Mouse (Mus musculus) small intestine, adult 2 months (tissue): ENCODE measurements at regions not wholly inside any gene's neighbourhood (a gene's known extent, or its start where the extent isn't known, plus 50 kb on each side); places are given as distances from the start of the nearest gene placed in this dataset.

Source experiments
- H3K27ac ChIP-seq: fragments of 200-500 bp; 2 replicates; pipeline ENCODE4 v1.5.1; 2012; ENCODE audit warnings: low read depth, low read length, control low read depth, inconsistent platforms; ENCODE audit not compliant: insufficient read depth
- H3K27me3 ChIP-seq: fragments of 200-500 bp; 2 replicates; pipeline ENCODE4 v1.6.1; 2012; ENCODE audit warnings: mild to moderate bottlenecking, moderate library complexity, low read length, inconsistent platforms; ENCODE audit not compliant: control insufficient read depth, insufficient read depth
- H3K36me3 ChIP-seq: fragments of 200-500 bp; 2 replicates; pipeline ENCODE4 v1.6.1; 2012; ENCODE audit warnings: mild to moderate bottlenecking, low read length, control low read depth, inconsistent platforms; ENCODE audit not compliant: control insufficient read depth, insufficient read depth
- H3K4me1 ChIP-seq: fragments of 200-500 bp; 2 replicates; pipeline ENCODE4 v1.6.1; 2012; ENCODE audit warnings: low read length, inconsistent platforms, mixed read lengths; ENCODE audit not compliant: control insufficient read depth, insufficient read depth, insufficient read length
- H3K4me3 ChIP-seq: fragments of 200-500 bp; 2 replicates; pipeline ENCODE4 v1.5.1; 2012; ENCODE audit warnings: low read depth, mild to moderate bottlenecking, control low read depth, inconsistent platforms, low read length, moderate library complexity
- CTCF ChIP-seq: fragments of 200-500 bp; IDR thresholded peaks from 2 replicates; pipeline ENCODE4 v1.5.1; 2012; ENCODE audit warnings: low read depth, mild to moderate bottlenecking, control low read depth, inconsistent platforms, low read length, moderate library complexity, mixed read lengths; ENCODE audit not compliant: insufficient replicate concordance, insufficient read length; ENCODE audit errors: extremely low read depth
- POLR2A ChIP-seq: fragments of 200-500 bp; IDR thresholded peaks from 2 replicates; pipeline ENCODE4 v1.6.1; 2012; ENCODE audit warnings: low read depth, mild to moderate bottlenecking, control low read depth, inconsistent platforms, low read length, moderate library complexity
- WGBS: fragments of 180-500 bp; shearing (Covaris S2); methylation state at CpG from one replicate; pipeline ENCODE4 v1.1.7; 2018; 5-methylcytosine and 5-hydroxymethylcytosine counted together

- Histone ChIP-seq H3K27ac (no peak overlapping the region), H3K4me1 (no peaks in the 10 kb centered on the region), H3K36me3 (no peaks in the 10 kb centered on the region), H3K27me3 (no peaks in the 10 kb centered on the region), H3K4me3 (no peak overlapping the region)
- TF ChIP-seq CTCF (no peak), POLR2A (no peak)
- WGBS: 50% methylated on average over 10 of the region's 10 CpGs
These were observed 118.7 kb upstream of the Nmur2 start for GRCm38 (mm10) chr11:56159412-56160074.

GRCm38 (mm10) chr11:56150825-56151342, 110.1 kb upstream of the Nmur2 start:
- no peak overlapping the region for H3K27ac ChIP-seq
- H3K4me1 ChIP-seq: no peaks in the 10 kb centered on the region
- no peak for TF ChIP-seq POLR2A
- H3K36me3 ChIP-seq: no peaks in the 10 kb centered on the region
- 69% methylated on average over 13 of the region's 13 CpGs for WGBS
- H3K4me3 ChIP-seq: no peak overlapping the region
- H3K27me3 ChIP-seq: no peaks in the 10 kb centered on the region

- Histone ChIP-seq H3K27ac (no peak overlapping the region), H3K27me3 (no peaks in the 10 kb centered on the region), H3K4me1 (no peaks in the 10 kb centered on the region), H3K36me3 (no peaks in the 10 kb centered on the region), H3K4me3 (no peak overlapping the region)
- WGBS: 71% methylated on average over 1 of the region's 1 CpGs
- TF ChIP-seq POLR2A (no peak), CTCF (no peak)
These were observed 108.9 kb upstream of the Nmur2 start for GRCm38 (mm10) chr11:56149752-56150151.

GRCm38 (mm10) chr11:56148956-56149355, 108.1 kb upstream of the Nmur2 start:
- H3K27ac ChIP-seq: no peak overlapping the region

GRCm38 (mm10) chr11:56146708-56147107, 105.9 kb upstream of the Nmur2 start:
- Histone ChIP-seq H3K36me3 (no peaks in the 10 kb centered on the region), H3K27ac (no peak overlapping the region), H3K4me3 (no peak overlapping the region), H3K4me1 (no peaks in the 10 kb centered on the region), H3K27me3 (no peaks in the 10 kb centered on the region)
- TF ChIP-seq POLR2A (no peak), CTCF (no peak)
- 69% methylated on average over 5 of the region's 5 CpGs for WGBS

More at GRCm38 (mm10) chr11:56148956-56149355, 108.1 kb upstream of the Nmur2 start:
- no peaks in the 10 kb centered on the region for H3K36me3 ChIP-seq
- H3K4me3 ChIP-seq: no peak overlapping the region
- TF ChIP-seq POLR2A (no peak), CTCF (no peak)
- H3K27me3 ChIP-seq: no peaks in the 10 kb centered on the region
- H3K4me1 ChIP-seq: no peaks in the 10 kb centered on the region
- WGBS: 74% methylated on average over 1 of the region's 1 CpGs

- peak; percentile 61; the same call in 1 of the 2 replicates for TF ChIP-seq CTCF
- TF ChIP-seq POLR2A: no peak
- WGBS: 32% methylated on average over 15 of the region's 15 CpGs
- no peak overlapping the region for H3K4me3 ChIP-seq
These were observed 90.6 kb upstream of the Nmur2 start for GRCm38 (mm10) chr11:56131339-56131823.

GRCm38 (mm10) chr11:56116553-56117232, 75.9 kb upstream of the Nmur2 start:
- TF ChIP-seq POLR2A (no peak), CTCF (peak; percentile 24; the same call in 1 of the 2 replicates)
- Histone ChIP-seq H3K27ac (no peak overlapping the region), H3K4me1 (peaks cover 11% of the 10 kb centered on the region; the same call in 1 of the 2 replicates), H3K4me3 (no peak overlapping the region), H3K27me3 (0 out of 2 replicates have a peak, but pooled peaks cover 2% of the 10 kb centered on the region), H3K36me3 (no peaks in the 10 kb centered on the region)
- WGBS: 46% methylated on average over 12 of the region's 12 CpGs

More at GRCm38 (mm10) chr11:56131339-56131823, 90.6 kb upstream of the Nmur2 start:
- H3K27me3 ChIP-seq: no peaks in the 10 kb centered on the region
- no peaks in the 10 kb centered on the region for H3K4me1 ChIP-seq
- no peak overlapping the region for H3K27ac ChIP-seq
- H3K36me3 ChIP-seq: no peaks in the 10 kb centered on the region
